Mouse (Mus musculus): ENCODE results near the gene Trpt1.

DNA sequence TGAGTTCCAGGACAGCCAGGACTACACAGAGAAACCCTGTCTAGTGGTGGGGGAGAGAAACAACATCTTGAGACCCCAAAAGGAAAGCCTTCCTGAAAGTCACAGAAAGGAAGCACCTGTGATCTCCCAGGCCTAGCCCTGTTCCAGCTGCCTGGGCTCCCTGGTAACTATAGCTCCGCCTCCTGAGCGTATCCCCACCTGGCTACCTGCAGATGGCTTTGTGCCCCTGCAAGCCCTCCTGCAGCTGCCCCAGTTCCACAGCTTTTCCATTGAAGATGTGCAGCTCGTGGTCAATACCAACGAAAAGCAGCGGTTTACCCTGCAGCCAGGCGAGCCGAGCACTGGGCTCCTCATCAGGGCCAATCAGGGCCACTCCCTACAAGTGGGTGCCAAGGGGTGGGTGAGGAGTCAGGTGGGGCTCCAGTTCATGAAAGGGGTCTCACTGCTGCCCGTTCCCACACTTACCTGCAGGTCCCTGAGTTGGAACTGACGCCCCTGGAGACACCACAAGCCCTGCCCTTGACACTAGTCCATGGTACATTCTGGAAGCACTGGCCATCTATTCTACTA is 1.9 kb downstream of the Trpt1 start:
- TF ChIP-seq CTCF (IDR thresholded peaks at IDR 0.05; ENCODE audit: borderline replicate concordance, insufficient read depth, low read length), result no peak
- no peak for TF ChIP-seq POLR2A (IDR thresholded peaks at IDR 0.05; ENCODE audit: low read depth, low read length)

All from embryonic fibroblast, embryonic 13.5 days (primary cell).